Mouse (Mus musculus) heart, embryonic 16.5 days (tissue): ENCODE results near the gene 1700019D03Rik. TPM values are rescaled to one million over a fixed set of nuclear protein-coding genes. Genes with fewer than 3 reads are reported as not detected.
A peak's percentile ranks its signal among the peaks of the same experiment; 100 is the strongest.

Experiments
- ATAC-seq: fragments of 200-750 bp; cut with Nextera tagmentation; replicated peaks from 2 replicates; pipeline ENCODE4 v1.8.0; 2017; ENCODE audit warnings: moderate number of reproducible peaks; ENCODE audit not compliant: insufficient read depth, low FRiP score; ENCODE audit errors: extremely low read depth
- H3K27ac ChIP-seq: fragments of 300-500 bp; sonication (generic); 2 replicates; pipeline ENCODE4 v1.5.1; 2014; ENCODE audit warnings: mild to moderate bottlenecking, low read length, control low read depth, moderate library complexity
- H3K27me3 ChIP-seq: fragments of 300-500 bp; sonication (generic); 2 replicates; pipeline ENCODE4 v1.6.1; 2014; ENCODE audit warnings: low read length, mixed read lengths; ENCODE audit not compliant: control insufficient read depth, insufficient read depth
- H3K36me3 ChIP-seq: fragments of 300-500 bp; sonication (generic); 2 replicates; pipeline ENCODE4 v1.6.1; 2014; ENCODE audit not compliant: control insufficient read depth, insufficient read depth
- H3K4me1 ChIP-seq: fragments of 300-500 bp; sonication (generic); 2 replicates; pipeline ENCODE4 v1.6.1; 2014; ENCODE audit warnings: low read length, mixed read lengths; ENCODE audit not compliant: control insufficient read depth, insufficient read depth
- H3K4me2 ChIP-seq: fragments of 300-500 bp; sonication (generic); 2 replicates; pipeline ENCODE4 v1.6.1; 2014; ENCODE audit warnings: low read depth, mild to moderate bottlenecking, control low read depth, low read length
- H3K4me3 ChIP-seq: fragments of 300-500 bp; sonication (generic); 2 replicates; pipeline ENCODE4 v1.5.1; 2014; ENCODE audit warnings: mild to moderate bottlenecking, control low read depth, low read length
- H3K9ac ChIP-seq: fragments of 300-500 bp; sonication (generic); 2 replicates; pipeline ENCODE4 v1.6.1; 2014; ENCODE audit warnings: low read length, control low read depth
- H3K9me3 ChIP-seq: fragments of 300-500 bp; sonication (generic); replicated peaks from 2 replicates; pipeline ENCODE4 v1.6.1; 2016; ENCODE audit warnings: low read length; ENCODE audit not compliant: control insufficient read depth
- WGBS: fragments of 180-500 bp; shearing (Covaris S2); extraction: QIAGEN DNeasy Blood & Tissue Kit; methylation state at CpG from one replicate; pipeline ENCODE4 v1.1.7; 2014; 5-methylcytosine and 5-hydroxymethylcytosine counted together
- polyA plus RNA-seq: library from polyadenylated mRNA; unstranded; fragments of >200 nt; fragmentation: Nextera tagmentation; extraction: Ambion mirVana; gene quantifications from 2 replicates; pipeline ENCODE4 v1.2.1, GENCODE M21; 2015

Gene 1700019D03Rik
- 1.1 and 1.7 TPM in 2 replicates for polyA plus RNA-seq

DNA sequence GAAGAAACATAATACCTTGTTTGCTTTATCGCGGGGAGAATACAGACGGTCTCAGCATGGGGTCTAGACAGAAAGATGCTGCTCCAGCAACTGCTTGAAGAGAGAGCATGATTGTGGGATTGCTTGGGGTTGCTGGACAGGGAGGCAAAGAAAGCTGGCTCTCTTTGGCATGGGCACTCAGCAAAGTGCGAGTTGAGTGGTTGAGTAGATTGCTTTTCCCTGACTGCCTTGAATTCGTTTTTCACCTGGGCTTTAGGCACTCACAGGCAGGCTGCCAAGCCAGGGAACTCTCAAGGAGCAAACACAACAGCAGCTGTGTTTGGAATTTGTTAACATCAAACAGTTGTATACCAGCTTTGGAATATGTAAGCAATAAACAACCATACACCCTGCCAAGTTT lies at the start of gene 1700019D03Rik:
Gene 1700019D03Rik, minus strand, starts transcription at position 101 of the 400 bp plus-strand sequence.
- Histone ChIP-seq H3K27ac (no peak within 1 kb of the TSS), H3K27me3 (no peaks in the 10 kb centered on the region)
- WGBS, result 53% methylated on average over 5 of the region's 5 CpGs

DNA sequence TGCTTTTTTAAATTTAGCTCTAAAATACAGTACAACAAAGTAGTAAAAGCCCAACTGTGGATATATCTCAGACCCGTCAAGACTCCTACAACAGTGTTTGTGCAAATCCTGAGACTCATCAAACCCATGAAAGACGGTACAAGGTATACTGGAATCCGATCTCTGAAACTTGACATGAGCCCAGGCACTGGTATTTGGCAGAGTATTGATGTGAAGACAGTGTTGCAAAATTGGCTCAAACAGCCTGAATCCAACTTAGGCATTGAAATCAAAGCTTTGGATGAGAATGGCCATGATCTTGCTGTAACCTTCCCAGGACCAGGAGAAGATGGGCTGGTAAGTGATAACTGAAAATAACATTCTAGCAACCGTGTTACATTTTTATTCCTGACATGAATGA lies 43.9 kb upstream of the 1700019D03Rik start:
- no peaks in the 10 kb centered on the region for H3K9me3 ChIP-seq
- 82% methylated on average over 4 of the region's 4 CpGs for WGBS
- H3K27me3 ChIP-seq, result no peaks in the 10 kb centered on the region
- no peaks in the 10 kb centered on the region for H3K36me3 ChIP-seq
- peaks cover 4% of the 10 kb centered on the region; the same call in 1 of the 2 replicates for H3K4me1 ChIP-seq
- H3K9ac ChIP-seq, result no peak overlapping the region
- H3K4me3 ChIP-seq, result no peak overlapping the region
- ATAC-seq, result no peak
- H3K27ac ChIP-seq, result no peak overlapping the region
- no peak overlapping the region for H3K4me2 ChIP-seq

More for the DNA sequence above, at the start of gene 1700019D03Rik:
- Histone ChIP-seq H3K9me3 (no peaks in the 10 kb centered on the region), H3K4me2 (no peak within 1 kb of the TSS), H3K9ac (no peak within 1 kb of the TSS), H3K4me1 (no peaks in the 10 kb centered on the region), H3K36me3 (no peaks in the 10 kb centered on the region), H3K4me3 (no peak within 1 kb of the TSS)
- no peak for ATAC-seq

DNA sequence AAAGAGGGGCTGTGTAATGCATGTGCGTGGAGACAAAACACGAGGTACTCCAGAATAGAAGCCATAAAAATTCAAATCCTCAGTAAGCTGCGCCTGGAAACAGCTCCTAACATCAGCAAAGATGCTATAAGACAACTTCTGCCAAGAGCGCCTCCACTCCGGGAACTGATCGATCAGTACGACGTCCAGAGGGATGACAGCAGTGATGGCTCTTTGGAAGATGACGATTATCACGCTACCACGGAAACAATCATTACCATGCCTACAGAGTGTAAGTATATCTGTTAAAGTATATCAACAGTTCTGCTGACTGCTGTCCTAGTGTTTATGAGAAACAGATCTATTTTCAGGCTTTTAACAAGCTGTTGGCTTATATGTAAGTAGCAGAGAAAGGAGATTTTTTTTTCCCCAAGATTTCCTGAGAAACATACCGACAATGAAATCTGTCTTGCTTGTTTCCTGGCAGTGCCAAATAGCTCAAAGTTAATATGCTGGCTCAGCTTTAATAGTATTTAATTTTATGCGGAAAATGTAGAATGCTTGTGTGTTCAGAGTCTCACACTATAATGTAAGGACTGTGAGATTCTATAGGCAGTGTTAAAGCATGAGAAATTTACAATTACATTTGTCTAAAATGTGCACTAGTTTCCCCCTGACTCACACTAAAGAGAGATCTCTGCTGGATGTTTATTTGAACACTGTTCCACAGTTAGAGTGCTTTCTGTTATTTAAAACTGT lies 42.1 kb upstream of the 1700019D03Rik start:
- no peak overlapping the region; the same call in 1 of the 2 replicates for H3K4me2 ChIP-seq
- H3K9ac ChIP-seq, result no peak overlapping the region

DNA sequence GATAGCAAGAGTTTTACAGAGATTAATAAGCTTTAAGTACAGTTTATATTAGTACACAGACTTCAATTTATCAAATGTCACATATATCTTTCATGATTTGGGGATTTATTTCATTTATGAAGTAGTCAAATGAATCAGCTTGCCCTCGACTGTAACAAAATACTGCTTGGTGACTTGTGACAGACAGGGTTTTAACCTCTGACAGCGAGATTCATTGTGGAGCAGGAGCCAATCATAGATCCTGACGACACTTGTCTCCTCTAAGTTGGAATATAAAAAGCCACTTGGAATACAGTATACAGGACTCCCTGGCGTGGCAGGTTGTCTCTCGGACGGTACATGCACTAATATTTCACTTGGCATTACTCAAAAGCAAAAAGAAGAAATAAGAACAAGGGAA lies 41.4 kb upstream of the 1700019D03Rik start, which contains the start of gene Mstn:
Gene Mstn, plus strand, starts transcription at position 301 of the 400 bp plus-strand sequence.
- no peak within 1 kb of the TSS for H3K4me3 ChIP-seq
- peaks cover 4% of the 10 kb centered on the region; the same call in 1 of the 2 replicates for H3K4me1 ChIP-seq
- no peaks in the 10 kb centered on the region for H3K27me3 ChIP-seq
- H3K36me3 ChIP-seq, result no peaks in the 10 kb centered on the region
- no peak for ATAC-seq
- WGBS, result 54% methylated on average over 6 of the region's 6 CpGs
- H3K4me2 ChIP-seq, result peak within 1 kb of the TSS; percentile 28
- 0 out of 2 replicates have a peak, but pooled peaks cover 2% of the 10 kb centered on the region for H3K9me3 ChIP-seq
- H3K9ac ChIP-seq, result peak within 1 kb of the TSS; percentile 26; the same call in 1 of the 2 replicates
- no peak within 1 kb of the TSS for H3K27ac ChIP-seq

More for the DNA sequence above, 42.1 kb upstream of the 1700019D03Rik start:
- Histone ChIP-seq H3K9me3 (no peaks in the 10 kb centered on the region), H3K27ac (no peak overlapping the region), H3K4me1 (peaks cover 4% of the 10 kb centered on the region; the same call in 1 of the 2 replicates), H3K36me3 (no peaks in the 10 kb centered on the region), H3K27me3 (no peaks in the 10 kb centered on the region), H3K4me3 (no peak overlapping the region)
- ATAC-seq, result no peak
- 53% methylated on average over 13 of the region's 13 CpGs for WGBS

DNA sequence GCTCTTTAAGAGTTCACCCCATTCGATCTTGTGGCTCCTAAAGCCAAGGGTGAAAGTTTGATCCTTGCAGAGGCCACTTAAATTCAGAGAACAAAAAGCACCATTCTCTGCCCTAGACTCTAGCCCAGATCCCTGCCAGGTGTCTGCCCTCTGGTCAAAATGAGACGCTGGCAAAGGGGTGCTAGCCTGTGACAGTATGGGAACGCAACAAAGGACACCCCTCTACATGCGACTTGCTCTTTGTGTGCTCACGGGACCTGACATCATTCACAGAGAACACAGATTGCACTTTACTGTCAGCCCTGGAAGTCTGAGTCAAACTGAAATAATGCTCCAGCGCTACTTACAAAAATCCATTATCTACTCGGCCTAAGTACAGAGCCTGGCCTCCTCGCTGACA lies 40.5 kb upstream of the 1700019D03Rik start:
- WGBS, result 42% methylated on average over 8 of the region's 8 CpGs
- peak overlapping the region; percentile 26; the same call in 1 of the 2 replicates for H3K9ac ChIP-seq
- no peak overlapping the region for H3K27ac ChIP-seq
- no peak overlapping the region for H3K4me3 ChIP-seq
- no peak for ATAC-seq
- H3K4me1 ChIP-seq, result peaks cover 4% of the 10 kb centered on the region; the same call in 1 of the 2 replicates
- H3K36me3 ChIP-seq, result no peaks in the 10 kb centered on the region
- H3K4me2 ChIP-seq, result peak overlapping the region; percentile 28
- H3K27me3 ChIP-seq, result no peaks in the 10 kb centered on the region
- 0 out of 2 replicates have a peak, but pooled peaks cover 2% of the 10 kb centered on the region for H3K9me3 ChIP-seq

DNA sequence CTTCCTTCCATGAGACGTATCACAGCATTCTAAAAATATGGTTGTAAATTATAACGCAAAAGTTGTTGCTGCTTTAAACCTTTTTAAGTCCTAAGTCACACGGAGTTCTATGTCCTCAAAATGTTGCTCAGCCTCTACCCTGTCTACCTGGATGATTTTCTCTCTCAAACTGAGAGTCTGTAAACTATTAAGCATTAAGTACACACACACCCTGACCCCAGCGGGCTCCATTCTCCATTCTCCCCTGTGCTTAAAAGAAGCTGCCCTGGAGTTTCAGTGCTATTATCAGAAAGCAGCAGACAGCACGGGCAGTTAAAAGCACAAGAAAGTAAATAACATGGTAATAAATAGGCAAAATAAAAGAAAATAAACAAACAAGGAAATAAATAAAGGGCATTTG lies 39.1 kb upstream of the 1700019D03Rik start:
- Histone ChIP-seq H3K27me3 (no peaks in the 10 kb centered on the region), H3K4me2 (no peak overlapping the region), H3K4me3 (no peak overlapping the region), H3K4me1 (peaks cover 4% of the 10 kb centered on the region; the same call in 1 of the 2 replicates), H3K9ac (no peak overlapping the region), H3K27ac (no peak overlapping the region), H3K36me3 (no peaks in the 10 kb centered on the region), H3K9me3 (0 out of 2 replicates have a peak, but pooled peaks cover 2% of the 10 kb centered on the region)
- WGBS, result 76% methylated on average over 5 of the region's 5 CpGs
- no peak for ATAC-seq

DNA sequence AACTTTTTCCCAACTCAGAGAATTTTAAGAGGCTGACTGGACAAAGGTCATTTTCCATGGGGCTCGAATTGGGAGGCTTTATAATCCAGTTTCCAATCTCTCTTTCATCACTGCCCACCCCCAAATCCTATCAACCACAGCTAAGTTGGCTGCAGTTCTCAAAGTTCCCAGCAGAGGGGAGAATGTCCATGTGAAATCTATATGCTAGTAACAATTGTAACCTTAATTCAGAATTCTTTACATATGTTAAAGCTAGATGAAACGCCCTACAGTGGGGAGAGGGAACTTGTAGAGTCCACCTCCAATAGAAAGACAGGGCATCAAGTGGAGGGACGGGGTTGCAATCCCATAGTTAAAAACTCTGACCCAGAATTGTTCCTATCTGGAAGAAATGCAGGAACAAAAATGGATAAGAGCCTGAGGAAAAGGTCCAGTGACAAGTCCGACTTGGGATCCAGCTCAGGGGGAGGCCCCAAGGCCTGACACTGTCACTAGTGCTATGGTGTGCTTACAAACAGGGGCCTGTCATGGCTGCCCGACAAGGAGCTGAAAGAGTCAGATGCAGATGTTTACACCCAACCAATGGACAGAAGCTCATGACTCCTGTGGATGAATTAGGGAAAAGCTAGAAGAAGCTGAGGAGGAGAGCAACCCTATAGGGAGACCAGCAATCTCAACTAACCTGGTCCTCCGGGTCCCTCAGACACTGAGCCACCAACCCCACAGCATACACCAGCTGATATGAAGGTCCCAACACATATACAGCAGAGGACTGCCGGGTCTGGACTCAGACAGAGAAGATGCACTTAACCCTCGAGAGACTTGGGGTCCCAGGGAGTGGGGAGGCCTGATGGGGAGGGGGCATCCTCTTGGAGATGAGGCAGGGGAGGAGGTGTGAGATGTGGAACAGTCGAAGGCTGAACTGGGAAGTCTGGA lies 33.4 kb upstream of the 1700019D03Rik start:
- no peak overlapping the region for H3K9ac ChIP-seq
- no peak for ATAC-seq
- no peaks in the 10 kb centered on the region for H3K27me3 ChIP-seq
- H3K4me2 ChIP-seq, result no peak overlapping the region
- no peaks in the 10 kb centered on the region for H3K4me1 ChIP-seq
- 0 out of 2 replicates have a peak, but pooled peaks cover 2% of the 10 kb centered on the region for H3K9me3 ChIP-seq
- WGBS, result 42% methylated on average over 9 of the region's 9 CpGs
- no peaks in the 10 kb centered on the region for H3K36me3 ChIP-seq
- no peak overlapping the region for H3K27ac ChIP-seq
- H3K4me3 ChIP-seq, result no peak overlapping the region

DNA sequence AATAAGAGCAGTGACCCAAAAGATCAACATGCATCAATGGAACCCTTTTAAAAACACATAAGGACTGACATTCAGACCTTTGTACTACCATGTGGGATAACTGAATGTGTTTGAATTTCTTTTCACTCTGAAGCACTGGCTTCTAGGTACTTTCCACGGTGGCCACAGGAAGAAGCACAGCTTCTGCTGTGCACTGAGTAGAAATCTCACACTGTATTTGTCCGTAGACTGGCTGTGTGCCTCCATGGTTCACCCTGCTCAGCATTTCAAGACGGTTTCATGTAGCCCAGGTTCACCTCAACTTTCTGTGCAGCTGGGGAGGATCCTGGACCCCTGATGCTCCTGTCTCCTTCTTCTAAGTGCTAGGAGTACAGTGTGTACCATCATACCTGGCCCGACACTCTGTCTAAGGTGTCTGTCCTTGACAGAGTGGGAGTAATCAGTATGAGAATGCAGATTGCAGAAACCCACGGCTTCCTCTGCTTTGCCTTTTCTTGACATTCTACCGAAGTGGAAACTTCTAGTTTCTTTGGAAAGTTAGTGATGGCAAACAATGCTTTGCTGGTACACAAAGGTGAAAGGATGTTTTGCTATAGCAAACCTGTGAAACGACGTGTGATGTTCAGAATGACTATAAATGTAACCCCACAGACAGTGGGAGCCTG lies 29.9 kb upstream of the 1700019D03Rik start:
- no peak for ATAC-seq
- no peaks in the 10 kb centered on the region for H3K4me1 ChIP-seq
- no peak overlapping the region for H3K4me2 ChIP-seq
- H3K4me3 ChIP-seq, result no peak overlapping the region
- H3K36me3 ChIP-seq, result no peaks in the 10 kb centered on the region
- no peak overlapping the region for H3K9ac ChIP-seq
- H3K27ac ChIP-seq, result no peak overlapping the region
- WGBS, result 71% methylated on average over 8 of the region's 8 CpGs
- H3K27me3 ChIP-seq, result no peaks in the 10 kb centered on the region
- H3K9me3 ChIP-seq, result no peaks in the 10 kb centered on the region
